Mouse (Mus musculus): ENCODE measurements around the gene Gbf1.

DNA sequence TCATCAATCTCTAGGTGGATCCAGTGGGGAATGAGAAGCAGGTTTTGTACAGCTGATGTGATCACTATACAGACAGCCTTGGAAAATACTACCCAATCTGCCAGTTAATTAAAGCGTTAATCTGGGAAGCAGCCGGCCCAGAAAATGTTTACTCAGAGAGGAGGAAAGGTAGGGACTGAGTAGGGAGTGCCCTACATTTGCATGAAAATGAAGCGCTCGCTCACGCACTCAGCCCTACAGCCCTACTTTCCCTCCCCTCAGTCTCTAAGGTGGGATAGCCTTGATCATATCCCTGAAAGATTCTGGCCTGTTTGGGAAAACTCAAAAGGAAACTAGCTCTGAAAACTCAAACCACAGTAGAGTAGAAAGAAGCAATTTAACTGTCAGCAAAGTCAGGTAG is 92.3 kb downstream of the Gbf1 start:
- TF ChIP-seq CTCF (IDR thresholded peaks at IDR 0.05; ENCODE audit: borderline replicate concordance, insufficient read depth, low read length): no peak
- no peak for TF ChIP-seq POLR2A (IDR thresholded peaks at IDR 0.05; ENCODE audit: low read depth, low read length)
